Comparison of ENCODE assay signal across 13 mouse cellular contexts in the genomic region with DNA sequence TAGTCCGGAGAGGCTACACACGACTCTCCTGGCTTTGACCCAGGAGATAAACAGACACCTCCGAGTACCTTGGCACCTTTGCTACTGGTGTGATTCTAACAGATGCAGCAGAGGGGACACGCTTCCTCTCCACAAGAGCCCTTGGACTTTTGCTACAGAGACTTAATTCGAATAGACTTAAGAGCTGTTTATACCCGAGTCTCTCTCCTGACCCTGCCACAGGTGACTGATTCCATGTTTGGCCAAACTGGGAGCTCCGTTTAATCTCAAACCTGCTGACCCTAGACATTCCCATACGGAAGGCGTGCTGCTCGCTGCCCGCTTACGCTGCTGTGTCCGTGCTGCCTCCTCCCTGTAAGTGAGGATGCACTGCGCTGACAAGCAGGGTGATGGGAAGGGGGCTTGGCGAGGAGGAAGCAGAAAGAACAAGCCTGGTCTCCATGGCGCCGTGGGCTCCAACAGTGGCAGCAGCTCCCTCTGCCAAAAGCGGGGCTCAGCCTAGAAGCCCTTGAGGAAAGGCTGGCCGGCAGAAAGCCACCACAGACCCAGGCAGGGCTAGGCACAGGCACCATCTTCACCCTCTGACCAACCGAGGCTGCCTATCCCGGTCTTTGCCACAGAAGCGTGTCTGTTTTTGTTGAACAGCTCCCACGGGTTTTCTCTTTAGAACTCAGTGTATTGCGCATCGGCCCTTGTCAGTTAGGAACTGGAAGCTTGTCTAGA. TPM values are rescaled to one million over a fixed set of nuclear protein-coding genes. Genes with fewer than 3 reads are reported as not detected.
DNase-seq lines count a peak whose midpoint lies in the region; ATAC-seq lines count a peak whose summit lies in the region.
"Had no signal": no experiment of that assay in that cellular context is flagged by ENCODE, and none has a peak within 500 bp of the region (broad histone marks: within the 10 kb centered on the region; RNA-seq: fewer than 3 reads in every experiment).

No protein-coding gene starts in this region.

- no peak overlapping the region for H3K4me3 ChIP-seq in heart, embryonic 14.5 days (ENCODE audit: control insufficient read depth in 1 of 2, insufficient read depth in 1 of 2, low read depth in 1 of 2, low read length in 2 of 2)
- no peak overlapping the region for H3K4me3 ChIP-seq in heart, embryonic 11.5 days (ENCODE audit: low read depth, low read length)
- no peak overlapping the region for H3K4me3 ChIP-seq in kidney, embryonic 14.5 days (ENCODE audit: low read length)
- H3K4me3 ChIP-seq: heart, embryonic 12.5 days; liver, embryonic 15.5 days had no signal

- no peak overlapping the region for H3K27ac ChIP-seq in heart, embryonic 14.5 days (replicated peaks in 1 of 2; ENCODE audit: control insufficient read depth in 1 of 2, insufficient read depth in 1 of 2, low read depth in 2 of 2, low read length in 2 of 2)
- no peak overlapping the region for H3K27ac ChIP-seq in heart, embryonic 11.5 days (ENCODE audit: low read depth, low read length)
- H3K27ac ChIP-seq in kidney, embryonic 14.5 days (ENCODE audit: low read depth, low read length): no peak overlapping the region
- H3K27ac ChIP-seq: liver, embryonic 15.5 days; macrophage had no signal

- DNase-seq in right cerebral cortex, postnatal 14 days: peak; percentile 33
- DNase-seq in right cerebral cortex, postnatal 4 days: no peak
- peak; percentile 43 for DNase-seq in skeletal muscle tissue, adult 2 months (ENCODE audit: low read depth, low spot score)
- DNase-seq in adrenal gland, adult 2 months: no peak
- no peak for DNase-seq in heart, adult 18-20 months
- DNase-seq: cerebellum, adult 9-10 months had no signal

- WGBS in heart, embryonic 14.5 days: 65% methylated on average over 25 of the region's 25 CpGs
- WGBS in heart, embryonic 11.5 days (ENCODE audit: insufficient replicate concordance): 60% methylated on average over 25 of the region's 25 CpGs
- 45% methylated on average over 25 of the region's 25 CpGs for WGBS in kidney, embryonic 14.5 days

- H3K4me2 ChIP-seq in heart, embryonic 14.5 days (ENCODE audit: low read length): no peak overlapping the region
- H3K4me2 ChIP-seq in heart, embryonic 11.5 days: no peak overlapping the region; the same call in 1 of the 2 replicates
- H3K4me2 ChIP-seq in kidney, embryonic 14.5 days (replicated peaks; ENCODE audit: low read depth, low read length): 0 out of 2 replicates have a peak overlapping the region, but pooled peaks have one; percentile 0
- H3K4me2 ChIP-seq: heart, embryonic 12.5 days; liver, embryonic 15.5 days had no signal

- 0 out of 2 replicates have a peak overlapping the region, but pooled peaks have one; percentile 8 for H3K9ac ChIP-seq in heart, embryonic 14.5 days (ENCODE audit: low read length)
- H3K9ac ChIP-seq in heart, embryonic 11.5 days (ENCODE audit: low read depth, low read length): no peak overlapping the region
- H3K9ac ChIP-seq in kidney, embryonic 14.5 days (ENCODE audit: low read depth, low read length): no peak overlapping the region
- H3K9ac ChIP-seq: heart, embryonic 12.5 days; liver, embryonic 15.5 days had no signal

- H3K9me3 ChIP-seq in heart, embryonic 14.5 days (ENCODE audit: control insufficient read depth, low read length): no peaks in the 10 kb centered on the region
- H3K9me3 ChIP-seq in heart, embryonic 11.5 days (replicated peaks; ENCODE audit: control insufficient read depth, low read length): no peaks in the 10 kb centered on the region
- H3K9me3 ChIP-seq in kidney, embryonic 14.5 days (ENCODE audit: control insufficient read depth, low read length): no peaks in the 10 kb centered on the region
- H3K9me3 ChIP-seq: heart, embryonic 12.5 days; liver, embryonic 15.5 days had no signal

- no peaks in the 10 kb centered on the region; a peak in 1 of 4 replicates for H3K4me1 ChIP-seq in heart, embryonic 14.5 days (ENCODE audit: control insufficient read depth in 2 of 2, insufficient read depth in 2 of 2, low read length in 2 of 2)
- 0 out of 2 replicates have a peak, but pooled peaks cover 2% of the 10 kb centered on the region for H3K4me1 ChIP-seq in heart, embryonic 11.5 days (ENCODE audit: control insufficient read depth, insufficient read depth, low read length)
- peaks cover 14% of the 10 kb centered on the region; the same call in 1 of the 2 replicates for H3K4me1 ChIP-seq in kidney, embryonic 14.5 days (ENCODE audit: control insufficient read depth, insufficient read depth, low read length)

- ATAC-seq in heart, embryonic 14.5 days (ENCODE audit: insufficient number of reproducible peaks, insufficient read depth, low FRiP score, low read depth): no peak
- no peak for ATAC-seq in heart, embryonic 11.5 days (replicated peaks; ENCODE audit: insufficient number of reproducible peaks, low FRiP score, low TSS enrichment)
- no peak for ATAC-seq in kidney, embryonic 14.5 days (ENCODE audit: low FRiP score, low TSS enrichment)
- ATAC-seq: Patski had no signal

- H3K36me3 ChIP-seq in heart, embryonic 14.5 days (ENCODE audit: control insufficient read depth, insufficient read depth, low read length): peaks cover 15% of the 10 kb centered on the region; the same call in 1 of the 2 replicates
- peaks cover 2% of the 10 kb centered on the region for H3K36me3 ChIP-seq in heart, embryonic 11.5 days (ENCODE audit: control insufficient read depth, insufficient read depth, low read length)
- peaks cover 12% of the 10 kb centered on the region for H3K36me3 ChIP-seq in kidney, embryonic 14.5 days (ENCODE audit: control insufficient read depth, insufficient read depth, low read length)
- H3K36me3 ChIP-seq: liver, embryonic 15.5 days had no signal

- no peaks in the 10 kb centered on the region for H3K27me3 ChIP-seq in heart, embryonic 14.5 days (ENCODE audit: control insufficient read depth, insufficient read depth, low read length)
- H3K27me3 ChIP-seq in heart, embryonic 11.5 days (ENCODE audit: control insufficient read depth, insufficient read depth, low read length): peaks cover 6% of the 10 kb centered on the region
- no peaks in the 10 kb centered on the region; the same call in 1 of the 2 replicates for H3K27me3 ChIP-seq in kidney, embryonic 14.5 days (ENCODE audit: control insufficient read depth, insufficient read depth, low read length)
- H3K27me3 ChIP-seq: Patski had no signal

RNA-seq across cellular contexts. Expression of a gene that starts 7.0 kb away (rescaled TPM):
- polyA plus RNA-seq in heart, embryonic 14.5 days (2014; fragmentation: Nextera tagmentation; extraction: Ambion mirVana): 0.07 and 0.12 TPM in 2 replicates
- polyA plus RNA-seq in heart, embryonic 11.5 days (2014; fragmentation: Nextera tagmentation; extraction: Ambion mirVana): 0.07 TPM in 1 of 2 replicates, not detected in the other
- polyA plus RNA-seq in kidney, embryonic 14.5 days (2014; fragmentation: Nextera tagmentation; extraction: Ambion mirVana): 1.2 and 1.8 TPM in 2 replicates
- total RNA-seq in adrenal gland, adult 2 months (2021): under 1 TPM in 1 of 2 experiments, not detected in 1; 0.14 TPM
- 0.19 and 0.26 TPM in 2 replicates for polyA plus RNA-seq in adrenal gland, adult 2 months (2012; rRNA removed)
- 1 to 10 TPM in 1 of 2 experiments, not detected in 1; 2.2 TPM for total RNA-seq in heart, adult 18-20 months (2021)
- polyA plus RNA-seq: macrophage had no signal

RNA-seq across cellular contexts. Expression of a gene that starts 35.2 kb away (rescaled TPM):
- polyA plus RNA-seq in heart, embryonic 14.5 days (2014; fragmentation: Nextera tagmentation; extraction: Ambion mirVana): 51.1 and 57.8 TPM in 2 replicates
- 42.5 and 46.6 TPM in 2 replicates for polyA plus RNA-seq in heart, embryonic 11.5 days (2014; fragmentation: Nextera tagmentation; extraction: Ambion mirVana)
- 49.6 and 66.3 TPM in 2 replicates for polyA plus RNA-seq in kidney, embryonic 14.5 days (2014; fragmentation: Nextera tagmentation; extraction: Ambion mirVana)
- 10 to 100 TPM; 64.9 to 67.6 TPM for total RNA-seq in adrenal gland, adult 2 months (2021)
- polyA plus RNA-seq in adrenal gland, adult 2 months (2012; rRNA removed): 21.8 and 26.7 TPM in 2 replicates
- total RNA-seq in heart, adult 18-20 months (2021): 10 to 100 TPM; 50.2 to 55.4 TPM

Comparison
In these comparisons a context has a peak if more than half of its experiments do, and no peak if none do; other contexts are left out.
1. DNase-seq: peak in right cerebral cortex, postnatal 14 days (single experiment) and skeletal muscle tissue, adult 2 months (single experiment); none in right cerebral cortex, postnatal 4 days (single experiment), adrenal gland, adult 2 months (single experiment) and heart, adult 18-20 months (0 of 2).